Mouse (Mus musculus): ENCODE measurements around the gene Kcnh4.

DNA sequence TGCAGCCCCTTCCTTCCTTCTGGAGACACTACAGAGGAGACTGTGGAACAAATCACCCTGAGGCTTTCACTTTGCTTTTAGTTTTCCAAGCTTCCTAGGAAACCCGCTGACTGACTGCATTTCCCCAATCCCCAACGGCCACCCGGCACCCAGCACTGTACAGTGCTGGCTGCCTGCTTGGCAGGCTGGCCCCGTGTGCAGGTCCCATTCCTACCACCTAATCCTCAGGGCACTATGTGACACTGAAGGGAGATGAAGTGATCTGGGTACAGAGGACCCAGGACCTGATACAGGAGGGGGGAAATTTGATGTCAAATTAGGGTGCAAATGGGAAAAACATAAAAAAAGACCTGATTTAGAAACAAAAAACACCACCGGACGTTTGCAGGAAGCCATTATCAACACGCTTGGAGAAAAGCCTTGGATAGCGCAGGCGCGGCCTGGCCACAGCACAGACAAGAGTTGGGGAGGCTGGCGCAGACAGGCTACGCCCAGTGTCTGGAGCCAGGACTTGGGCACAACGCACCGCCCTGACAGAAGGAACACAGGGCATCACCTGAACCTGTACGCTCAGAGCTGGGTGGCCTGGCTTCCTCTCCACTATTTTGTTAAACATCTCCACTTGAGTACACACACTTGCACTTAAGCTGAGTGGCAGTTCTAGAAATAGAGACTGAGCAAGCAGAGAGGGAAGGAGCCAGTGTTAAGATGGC is 22.2 kb upstream of the Kcnh4 start:
- TF ChIP-seq CTCF (IDR thresholded peaks at IDR 0.05), result no peak
- TF ChIP-seq EP300 (IDR thresholded peaks at IDR 0.05; ENCODE audit: insufficient read depth, low read depth, low read length), result no peak
- no peak for TF ChIP-seq POLR2A (IDR thresholded peaks at IDR 0.05; ENCODE audit: insufficient read depth, low read depth, low read length)
